Mouse (Mus musculus) C2C12 (cell line): ENCODE data around the gene Plxna4. TPM values are rescaled to one million over a fixed set of nuclear protein-coding genes. Genes with fewer than 3 reads are reported as not detected.

Source experiments
- H3K27me3 ChIP-seq: one replicate; pipeline ENCODE4 v1.6.1; 2011; ENCODE audit not compliant: control insufficient read depth, insufficient read depth, insufficient read length
- H3K36me3 ChIP-seq: one replicate; pipeline ENCODE4 v1.6.1; 2011; ENCODE audit not compliant: control insufficient read depth, insufficient read depth
- H3K4me3 ChIP-seq: one replicate; pipeline ENCODE4 v1.5.1; 2011; ENCODE audit warnings: mild to moderate bottlenecking, control low read depth; ENCODE audit not compliant: poor library complexity, insufficient read depth, severe bottlenecking
- H3K79me2 ChIP-seq: one replicate; pipeline ENCODE4 v1.6.1; 2011; ENCODE audit not compliant: control insufficient read depth, insufficient read depth
- H3K79me3 ChIP-seq: one replicate; pipeline ENCODE4 v1.6.1; 2011; ENCODE audit warnings: low read depth, control low read depth
- H3ac ChIP-seq: one replicate; pipeline ENCODE3; 2011; ENCODE audit warnings: low read depth; ENCODE audit not compliant: control insufficient read depth, insufficient read length
- CEBPB ChIP-seq: IDR thresholded peaks from one replicate; pipeline ENCODE4 v1.6.1; 2011; ENCODE audit warnings: low read depth, mild to moderate bottlenecking, control low read depth, moderate library complexity
- CTCF ChIP-seq: IDR thresholded peaks from one replicate; pipeline ENCODE4 v1.5.1; 2011; ENCODE audit not compliant: control insufficient read depth, insufficient read depth, insufficient read length
- FOSL1 ChIP-seq: IDR thresholded peaks from one replicate; pipeline ENCODE4 v1.8.0; 2011; ENCODE audit warnings: mild to moderate bottlenecking, low read length; ENCODE audit not compliant: poor library complexity, insufficient read depth, severe bottlenecking
- MAX ChIP-seq: IDR thresholded peaks from one replicate; pipeline ENCODE4 v1.6.1; 2011; ENCODE audit warnings: mild to moderate bottlenecking, control low read depth
- MYOD1 ChIP-seq: IDR thresholded peaks from one replicate; pipeline ENCODE4 v1.6.1; 2011; ENCODE audit warnings: low read depth; ENCODE audit not compliant: control insufficient read depth, insufficient read length
- MYOG ChIP-seq: IDR thresholded peaks from one replicate; pipeline ENCODE4 v1.6.1; 2011; ENCODE audit not compliant: control insufficient read depth, insufficient read length; ENCODE audit errors: extremely low read depth
- USF1 ChIP-seq: IDR thresholded peaks from one replicate; pipeline ENCODE4 v1.6.1; 2011; ENCODE audit warnings: low read depth, mild to moderate bottlenecking, control low read depth, moderate library complexity
- polyA plus RNA-seq: library from polyadenylated mRNA; unstranded; fragments of >200 nt; fragmentation: generic; extraction: Trizol; gene quantifications from one replicate; pipeline ENCODE4 v1.2.1, GENCODE M21; 2012; ENCODE audit warnings: missing spikeins

Gene Plxna4
- polyA plus RNA-seq, 1 experiment, result 0.19 TPM

DNA sequence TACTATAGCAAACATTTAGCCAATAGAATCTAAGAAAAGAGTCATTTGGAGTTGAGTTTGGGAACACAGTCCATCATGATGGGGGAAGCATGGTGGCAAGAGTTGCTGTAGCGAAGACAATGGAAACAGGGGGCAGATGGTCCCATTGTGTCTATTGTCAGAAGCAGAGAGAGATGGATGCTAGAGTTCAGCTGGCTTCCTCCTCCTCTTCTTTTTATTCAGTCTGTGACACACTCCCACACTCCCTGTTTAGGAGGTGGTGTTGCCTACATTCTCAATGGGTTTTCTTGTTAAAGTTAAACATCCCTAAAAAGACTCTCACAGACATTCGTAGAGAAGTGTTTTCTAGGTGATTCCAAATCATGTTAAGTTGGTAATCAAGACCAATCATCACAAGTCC, 14.1 kb upstream of the Plxna4 start:
- no peak for TF ChIP-seq MYOD1
- TF ChIP-seq USF1, result no peak
- TF ChIP-seq MAX, result no peak
- TF ChIP-seq CEBPB, result no peak
- TF ChIP-seq FOSL1, result no peak
- no peaks in the 10 kb centered on the region for H3K36me3 ChIP-seq
- no peak overlapping the region for H3ac ChIP-seq
- H3K79me2 ChIP-seq, result no peaks in the 10 kb centered on the region
- H3K79me3 ChIP-seq, result no peaks in the 10 kb centered on the region
- no peak overlapping the region for H3K4me3 ChIP-seq
- H3K27me3 ChIP-seq, result no peaks in the 10 kb centered on the region

GRCm38 (mm10) chr6:32601306-32601705, 13.3 kb upstream of the Plxna4 start:
- no peaks in the 10 kb centered on the region for H3K79me2 ChIP-seq
- H3K36me3 ChIP-seq, result no peaks in the 10 kb centered on the region
- H3K79me3 ChIP-seq, result no peaks in the 10 kb centered on the region
- TF ChIP-seq MYOG, result no peak
- no peak for TF ChIP-seq CEBPB
- TF ChIP-seq USF1, result no peak
- TF ChIP-seq MYOD1, result no peak
- TF ChIP-seq CTCF, result no peak
- TF ChIP-seq FOSL1, result no peak
- TF ChIP-seq MAX, result no peak
- H3ac ChIP-seq, result no peak overlapping the region
- H3K4me3 ChIP-seq, result no peak overlapping the region
- no peaks in the 10 kb centered on the region for H3K27me3 ChIP-seq

DNA sequence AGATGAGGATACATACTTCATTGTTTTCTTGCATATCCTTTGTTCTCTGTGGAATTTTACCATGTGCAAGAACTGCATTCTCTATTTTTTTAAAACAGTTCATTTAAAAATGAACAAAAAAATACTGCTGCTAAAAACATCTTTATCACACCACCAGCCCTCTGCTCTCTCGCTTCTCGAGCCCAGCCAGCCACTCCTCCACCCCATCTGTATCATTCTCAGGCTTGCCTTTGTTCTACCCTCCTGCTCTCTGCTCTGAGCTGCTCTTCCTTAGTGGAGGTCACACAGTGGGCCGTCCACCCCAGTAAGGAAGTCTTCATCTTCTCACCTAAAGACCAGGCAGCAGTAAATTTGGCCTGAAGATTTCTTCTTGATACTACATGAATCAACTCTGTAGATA, 7.6 kb upstream of the Plxna4 start:
- H3K4me3 ChIP-seq, result no peak overlapping the region
- H3K79me2 ChIP-seq, result no peaks in the 10 kb centered on the region
- no peak overlapping the region for H3ac ChIP-seq
- TF ChIP-seq MAX (no peak), CTCF (no peak), USF1 (no peak), FOSL1 (no peak), MYOG (no peak), CEBPB (no peak), MYOD1 (no peak)
- H3K36me3 ChIP-seq, result no peaks in the 10 kb centered on the region
- no peaks in the 10 kb centered on the region for H3K79me3 ChIP-seq
- no peaks in the 10 kb centered on the region for H3K27me3 ChIP-seq

DNA sequence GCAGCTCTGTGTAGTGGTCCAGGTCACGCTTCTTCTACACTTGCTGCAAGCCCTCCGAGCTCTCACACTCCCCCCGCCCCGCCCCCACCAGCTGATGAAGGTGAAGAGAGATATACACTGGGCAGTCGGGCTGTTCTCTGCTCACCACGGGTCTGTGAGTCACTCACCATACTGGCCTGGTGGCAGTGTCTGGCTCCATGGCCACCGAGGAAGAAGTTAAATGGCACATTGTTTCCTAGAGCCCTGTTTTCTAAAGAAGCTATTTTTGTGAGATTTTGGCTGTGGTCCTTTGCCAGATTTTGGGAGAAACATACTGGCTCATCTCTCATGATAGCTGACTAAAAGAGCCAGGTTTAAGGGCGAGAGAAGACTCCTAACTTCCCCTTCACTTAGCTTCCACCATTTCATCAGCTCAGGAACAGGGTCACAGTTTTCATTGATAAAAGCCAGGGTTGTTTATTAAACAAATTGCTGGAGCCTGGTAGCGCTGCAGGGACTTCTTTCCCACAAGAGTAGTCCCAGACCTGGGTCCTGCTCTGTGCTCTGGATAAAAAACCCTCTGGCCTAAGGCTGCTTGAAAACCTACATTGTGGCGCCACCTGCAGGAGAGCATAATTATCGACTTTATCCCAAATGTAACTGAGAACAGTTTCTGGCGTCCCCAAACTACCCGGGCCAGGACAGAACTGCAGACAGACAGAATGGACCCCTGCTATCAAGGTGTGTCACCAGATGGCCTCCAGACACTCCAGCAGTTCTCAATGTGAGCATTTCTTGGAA, 3.2 kb upstream of the Plxna4 start:
- H3K79me2 ChIP-seq, result no peaks in the 10 kb centered on the region
- TF ChIP-seq FOSL1, result no peak
- no peak for TF ChIP-seq MAX
- TF ChIP-seq MYOG, result no peak
- TF ChIP-seq MYOD1, result no peak
- no peak for TF ChIP-seq USF1
- TF ChIP-seq CTCF, result no peak
- no peak for TF ChIP-seq CEBPB
- no peaks in the 10 kb centered on the region for H3K36me3 ChIP-seq
- peaks cover 25% of the 10 kb centered on the region for H3K27me3 ChIP-seq
- H3K79me3 ChIP-seq, result no peaks in the 10 kb centered on the region
- no peak overlapping the region for H3ac ChIP-seq
- no peak overlapping the region for H3K4me3 ChIP-seq

- H3K79me3 ChIP-seq, result no peaks in the 10 kb centered on the region
- H3K79me2 ChIP-seq, result no peaks in the 10 kb centered on the region
- no peak overlapping the region for H3K4me3 ChIP-seq
- no peak overlapping the region for H3ac ChIP-seq
- no peaks in the 10 kb centered on the region for H3K36me3 ChIP-seq
- peaks cover 28% of the 10 kb centered on the region for H3K27me3 ChIP-seq
- TF ChIP-seq MAX (no peak), USF1 (no peak), MYOG (no peak), FOSL1 (no peak), CEBPB (no peak), MYOD1 (no peak), CTCF (no peak)
These were observed 1.6 kb upstream of the Plxna4 start for GRCm38 (mm10) chr6:32589632-32590031.
